Mouse (Mus musculus) layer of hippocampus, adult 8-10 months (tissue): Measurements from ENCODE around the gene Nol11. TPM values are rescaled to one million over a fixed set of nuclear protein-coding genes. Genes with fewer than 3 reads are reported as not detected.

Experiments used
- DNase-seq, 2 experiments: peaks; one replicate each; pipeline ENCODE4 v3.0.0; 2022; ENCODE audit warnings: low spot score in 2 of 2
- total RNA-seq, 4 experiments: library from RNA; stranded (reverse); gene quantifications; 2 replicates each; pipeline ENCODE4 v1.2.4; 2022

The Nol11 gene
- total RNA-seq: 10 to 100 TPM; 25.2 to 30.5 (median 27.1) TPM

DNA sequence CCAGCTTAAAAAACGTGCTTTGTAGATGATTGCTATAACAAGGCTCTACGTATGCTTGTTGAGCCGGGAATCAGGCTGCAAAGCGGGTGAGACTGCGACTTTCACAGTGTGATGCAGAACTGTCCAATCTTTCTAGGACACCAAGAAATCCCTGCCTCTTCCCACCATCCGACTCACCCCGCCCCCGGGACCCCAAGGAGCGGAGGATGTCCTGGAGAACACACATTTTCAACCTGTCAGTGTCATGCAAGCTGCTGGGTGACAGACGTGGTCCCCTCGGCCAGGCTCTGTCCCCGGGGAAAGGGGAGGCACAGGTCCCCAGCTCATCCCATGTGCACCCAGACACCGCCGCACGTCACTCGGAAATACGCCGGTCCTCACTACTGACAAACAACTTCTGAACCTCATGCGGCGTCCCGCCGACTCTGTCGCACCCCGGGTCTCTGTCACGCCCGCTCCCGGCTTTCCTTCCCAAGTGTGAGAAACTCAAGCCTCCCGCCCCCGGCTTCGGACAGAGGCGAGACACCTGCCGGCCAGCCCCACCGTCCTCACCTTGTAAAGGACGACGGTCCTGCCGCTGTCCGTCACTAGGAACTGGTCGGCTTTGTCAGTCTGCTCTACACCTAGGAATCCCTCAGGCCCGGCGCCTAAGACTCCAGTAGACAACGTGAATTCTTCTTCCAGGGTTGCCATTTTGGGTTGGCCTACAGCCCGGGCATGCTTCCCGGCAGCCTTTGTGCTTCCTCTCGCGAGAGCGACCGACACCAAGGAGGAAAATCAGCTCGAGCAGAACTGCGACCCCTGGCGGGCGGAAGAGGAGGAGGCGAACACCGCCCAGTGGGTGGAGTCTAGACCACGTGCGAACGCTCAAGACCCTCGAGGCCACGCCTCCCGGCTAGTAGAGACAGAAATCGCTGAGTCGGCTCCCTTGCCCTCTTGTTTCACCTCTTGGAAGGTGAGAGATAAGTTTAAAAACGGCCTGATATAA is at the start of gene Nol11:
TSS of gene Nol11 (minus strand) at position 817 of the 988 bp plus-strand sequence.
- peak; percentile 98 to 99 for DNase-seq

DNA sequence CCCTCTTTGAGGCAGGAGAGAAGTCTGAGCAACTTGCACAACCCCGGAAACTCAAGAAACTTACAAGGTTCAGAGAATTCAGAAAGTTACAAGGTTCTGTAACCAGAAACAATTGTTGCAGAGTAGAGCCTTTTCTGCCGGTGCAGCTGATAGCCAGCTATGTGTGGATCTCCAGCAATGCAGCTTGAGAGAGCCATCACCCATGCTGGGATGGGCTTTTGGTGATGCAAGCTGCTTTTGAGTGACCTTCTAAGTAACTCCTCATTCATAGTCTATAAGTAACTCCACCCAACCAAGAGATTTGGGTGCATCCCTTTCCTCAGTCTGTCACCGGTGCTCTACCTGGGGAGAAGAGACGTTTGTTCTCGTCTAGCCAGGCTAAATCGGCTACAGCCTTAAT is 49.3 kb upstream of the Nol11 start:
- no peak for DNase-seq

- no peak for DNase-seq
These were observed 48.4 kb upstream of the Nol11 start for GRCm38 (mm10) chr11:107237532-107237931.

GRCm38 (mm10) chr11:107233252-107233890 is 44.2 kb upstream of the Nol11 start:
- DNase-seq: no peak

DNA sequence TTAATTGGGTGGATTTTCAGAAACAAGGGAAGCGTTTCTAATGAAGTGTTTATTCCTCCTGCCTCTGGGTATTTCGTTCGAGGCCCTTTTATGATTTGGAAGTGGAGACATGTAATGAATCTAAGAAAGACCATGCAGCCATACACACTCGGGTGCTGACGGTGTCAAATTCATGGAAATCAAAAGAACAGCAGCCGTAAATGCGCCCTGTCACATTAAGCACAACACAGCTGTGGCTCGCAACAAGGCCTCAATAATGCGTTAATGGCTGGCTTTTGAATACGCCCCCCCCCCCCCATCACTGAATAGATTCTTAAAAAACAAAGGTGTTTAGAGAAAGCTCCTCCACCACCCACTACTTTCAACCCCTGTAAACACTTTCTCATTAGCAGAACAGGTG is 40.9 kb upstream of the Nol11 start:
- DNase-seq: no peak

GRCm38 (mm10) chr11:107226431-107226830 is 37.2 kb upstream of the Nol11 start:
- DNase-seq: no peak

DNA sequence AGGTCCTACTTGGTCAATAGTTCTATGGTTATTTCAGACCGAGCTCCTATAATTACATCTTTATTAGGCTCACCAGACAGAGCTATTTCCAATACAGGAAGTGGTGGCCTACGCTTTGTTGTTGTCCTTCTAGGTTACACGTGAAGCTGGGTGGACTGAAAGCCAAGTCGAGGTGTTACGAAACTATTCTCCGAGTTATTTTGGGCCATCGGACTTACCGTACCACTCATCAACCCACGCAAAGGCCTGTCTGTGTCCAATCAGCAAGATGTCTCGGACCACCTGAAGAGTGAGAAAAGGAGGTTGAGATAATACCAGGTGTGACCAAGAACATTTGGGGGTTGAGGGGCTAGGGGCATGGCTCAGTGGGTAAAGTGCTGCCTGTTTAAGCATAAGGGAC is 36.8 kb upstream of the Nol11 start:
- DNase-seq: no peak

DNA sequence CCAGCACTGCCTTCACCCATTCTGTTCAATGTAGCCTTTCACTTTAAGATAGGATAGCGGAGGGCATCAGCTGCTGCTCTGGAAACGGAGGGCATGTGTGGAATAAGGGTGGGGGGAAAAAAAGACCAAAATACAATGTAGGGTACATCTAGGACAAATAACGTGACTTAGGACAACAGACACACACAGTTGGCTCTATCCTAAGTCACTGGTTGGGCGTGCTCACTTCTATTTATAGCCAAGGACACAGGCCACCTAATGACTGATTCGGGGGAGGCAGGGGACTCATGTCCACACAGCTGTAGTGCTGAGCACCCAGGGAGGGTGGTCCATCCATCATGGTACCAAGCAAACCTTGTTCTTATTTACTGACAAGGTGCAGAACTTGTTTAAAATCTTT is 36.1 kb upstream of the Nol11 start:
- no peak for DNase-seq

DNA sequence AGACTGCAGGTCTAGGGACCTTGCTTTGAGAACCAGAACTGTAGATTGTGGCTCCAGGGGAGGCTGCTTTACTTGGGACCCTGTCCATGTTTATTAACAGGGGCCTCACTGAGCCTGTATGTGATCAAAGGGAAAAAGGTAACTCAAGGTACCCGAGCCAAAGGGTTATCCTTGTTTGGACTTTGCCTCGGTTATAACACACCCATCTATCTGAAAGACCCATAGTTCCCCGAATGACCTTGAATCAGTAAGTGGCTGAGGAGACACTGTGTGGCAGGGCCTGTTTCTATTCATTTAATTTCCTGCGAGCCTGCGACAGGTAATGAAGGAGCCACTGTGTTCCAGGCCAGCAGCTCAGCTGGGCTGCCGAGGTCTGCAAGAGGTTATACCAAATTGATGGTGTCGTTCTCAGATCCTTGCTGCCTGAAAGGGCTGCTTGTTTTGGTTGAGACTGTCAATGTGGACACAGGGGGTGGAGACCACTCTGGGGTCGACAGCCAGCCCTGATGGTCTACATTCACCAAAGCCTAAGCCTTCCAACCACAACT is 34.6 kb upstream of the Nol11 start:
- no peak for DNase-seq

DNA sequence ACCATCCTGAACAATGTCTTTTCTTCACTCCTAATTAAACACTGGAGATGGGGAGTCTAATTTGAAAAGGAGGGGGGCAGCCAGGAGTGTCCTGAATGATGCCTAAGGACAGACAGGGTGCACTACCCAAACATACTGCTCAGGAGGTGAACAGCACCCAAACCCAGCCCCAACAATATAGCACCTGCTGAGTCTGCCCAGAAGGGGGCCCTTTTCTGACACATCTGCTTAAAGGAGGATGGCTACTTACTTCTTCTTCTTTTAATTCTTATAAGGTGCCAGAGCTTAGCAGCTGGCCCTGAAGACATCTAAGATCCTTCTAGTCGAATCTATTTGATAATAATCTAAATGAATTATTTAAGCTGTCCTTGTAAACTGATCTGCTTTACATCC is 34.0 kb upstream of the Nol11 start:
- DNase-seq: no peak

DNA sequence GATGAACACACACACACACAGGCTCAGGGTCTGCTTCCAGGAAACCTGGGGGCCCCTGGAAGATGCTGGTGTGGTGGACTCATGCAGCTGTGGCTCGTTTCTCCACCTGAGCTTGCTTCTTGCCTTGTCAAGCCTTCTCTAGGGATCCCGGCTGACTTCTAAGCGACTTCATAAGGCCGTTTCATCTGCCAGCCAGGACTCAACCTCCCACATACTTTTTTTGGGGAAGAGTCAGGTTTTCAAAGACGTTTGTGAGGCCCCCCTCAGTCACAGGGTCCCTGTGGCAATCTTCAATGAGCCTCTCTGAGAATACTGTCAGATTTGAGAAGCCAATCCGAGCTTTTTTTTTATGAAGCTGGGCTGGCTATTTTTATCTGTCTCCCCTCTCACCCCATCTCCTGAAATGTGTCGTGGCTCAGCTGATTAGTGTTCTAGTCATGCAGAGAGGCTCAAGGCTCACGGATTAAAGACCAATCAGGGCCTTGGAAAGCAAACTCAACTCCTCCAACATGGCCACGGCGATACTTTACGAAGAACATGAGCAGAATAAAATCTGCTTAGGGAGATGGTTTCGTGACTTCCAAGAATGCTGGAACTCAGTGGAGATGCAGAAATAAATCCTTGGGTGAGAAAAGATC is 33.5 kb upstream of the Nol11 start:
- no peak for DNase-seq

DNA sequence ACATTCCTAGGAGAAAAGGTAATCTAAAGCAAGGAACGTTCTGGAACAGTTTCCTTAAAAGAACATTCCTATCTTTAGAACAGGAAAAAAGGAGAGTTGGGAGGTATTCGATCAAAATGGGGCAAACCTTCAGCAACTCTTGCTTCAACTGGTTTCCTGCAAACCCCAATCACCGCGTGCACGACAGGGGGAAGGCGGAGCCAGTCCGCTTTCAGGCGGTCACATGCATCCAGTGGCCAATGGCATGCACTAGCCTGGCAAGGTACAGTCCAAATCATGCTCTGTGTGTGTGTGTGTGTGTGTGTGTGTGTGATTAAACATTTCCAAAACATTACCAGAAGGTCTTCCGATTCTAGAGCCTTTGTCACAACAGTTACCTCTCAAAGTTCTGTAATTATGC is 25.9 kb upstream of the Nol11 start:
- no peak for DNase-seq

DNA sequence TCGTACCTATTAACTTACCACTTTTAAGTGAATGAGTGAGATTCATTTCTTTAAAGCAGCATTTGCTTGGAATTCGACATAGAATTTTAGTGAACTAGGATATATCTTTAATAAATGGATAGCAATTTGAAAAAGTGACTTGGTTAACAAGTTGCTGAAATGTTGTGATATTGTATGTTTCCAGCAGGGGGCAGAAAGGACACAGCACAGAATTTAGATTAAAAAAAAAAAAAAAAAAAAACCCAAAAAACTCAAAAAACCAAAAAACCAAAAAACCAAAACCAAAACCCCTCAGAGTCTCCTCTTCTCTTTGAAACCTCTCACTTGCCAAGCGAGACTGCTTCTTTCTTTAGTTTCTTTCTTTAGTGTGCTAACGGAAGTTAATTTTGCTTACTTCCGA is 24.6 kb upstream of the Nol11 start:
- no peak for DNase-seq

GRCm38 (mm10) chr11:107209818-107210217 is 20.6 kb upstream of the Nol11 start:
- no peak for DNase-seq

- no peak for DNase-seq
These were observed 12.6 kb upstream of the Nol11 start for GRCm38 (mm10) chr11:107201773-107202172.

DNA sequence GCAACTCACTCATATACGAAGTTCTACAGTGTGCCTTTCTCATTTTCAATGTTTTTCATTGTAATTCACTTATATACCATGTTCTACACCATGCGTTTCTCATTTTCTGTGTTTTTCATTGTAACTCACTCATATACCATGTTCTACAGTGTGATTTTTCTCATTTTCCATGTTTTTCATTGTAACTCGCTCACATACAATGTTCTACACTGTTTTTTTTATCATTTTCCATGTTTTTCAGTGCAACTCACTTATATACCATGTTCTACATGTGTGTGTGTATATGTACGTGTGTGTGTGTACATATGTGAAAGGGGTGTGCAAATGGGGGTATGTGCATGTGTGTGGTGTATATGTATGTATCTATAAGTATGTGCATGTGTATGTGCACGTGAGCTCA is 10.1 kb upstream of the Nol11 start:
- DNase-seq: no peak

DNA sequence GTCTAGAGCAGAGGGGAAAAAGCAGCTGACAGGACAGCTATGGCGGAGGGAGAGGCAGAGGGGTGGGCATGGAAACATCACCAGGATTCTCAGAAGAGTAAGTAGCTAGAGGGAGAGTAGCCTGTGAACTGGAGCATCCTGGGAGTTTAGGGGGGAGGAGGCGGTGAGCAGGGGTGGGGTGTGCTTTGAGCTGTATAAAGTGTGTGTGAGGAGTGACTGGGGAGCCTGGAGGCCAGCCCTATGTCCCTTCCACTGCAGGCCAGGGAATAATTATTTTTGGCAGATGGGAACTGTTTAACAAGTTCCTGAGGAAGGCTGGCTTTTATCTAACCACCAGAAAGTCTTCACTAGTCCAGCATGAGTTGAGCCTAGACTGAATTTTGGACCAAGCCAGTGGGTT is 6.2 kb upstream of the Nol11 start:
- DNase-seq: no peak

DNA sequence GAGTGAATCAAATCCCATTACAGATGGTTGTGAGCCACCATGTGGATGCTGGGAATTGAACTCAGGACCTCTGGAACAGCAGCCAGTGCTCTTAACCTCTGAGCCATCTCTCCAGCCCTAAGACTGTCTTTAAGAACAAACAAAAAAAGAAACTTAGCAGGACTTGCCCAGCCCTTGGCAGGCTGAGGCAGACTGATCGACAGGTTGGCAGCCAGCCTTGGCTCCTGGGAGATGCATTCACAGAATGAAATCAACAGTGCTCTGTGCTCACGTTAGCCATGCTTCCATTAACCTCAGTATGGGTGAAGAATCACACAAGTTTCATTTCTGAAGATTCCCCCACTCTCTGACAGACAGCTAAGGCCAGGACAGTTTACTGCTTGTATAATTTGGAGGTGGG is 1.2 kb upstream of the Nol11 start:
- DNase-seq: no peak

DNA sequence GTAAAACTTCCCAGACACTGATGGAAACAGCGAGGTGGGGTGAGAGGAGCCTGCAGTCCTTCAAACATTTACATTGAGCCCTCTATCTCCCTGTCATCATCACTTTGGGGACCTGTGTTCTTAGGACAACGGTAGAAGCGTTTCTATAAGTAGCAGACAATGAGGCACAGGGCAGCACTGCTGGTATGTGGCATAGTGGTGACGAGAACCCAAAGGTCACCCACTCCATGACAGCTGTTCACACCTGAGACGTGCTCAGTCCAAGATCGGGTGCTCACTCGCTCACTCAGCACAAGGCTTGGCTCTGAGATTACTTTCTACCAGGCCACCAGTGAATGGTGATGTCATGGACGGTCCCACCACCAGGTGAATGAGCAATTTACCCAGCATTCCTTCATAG is 5.4 kb downstream of the Nol11 start:
- DNase-seq: no peak

- no peak for DNase-seq
These were observed 28.0 kb downstream of the Nol11 start for GRCm38 (mm10) chr11:107161215-107161614.

GRCm38 (mm10) chr11:107159034-107159433 is 30.1 kb downstream of the Nol11 start:
- DNase-seq: no peak
